Mouse (Mus musculus) induced T-regulatory cell, adult 2 months (primary cell): ENCODE results near the gene Ctf2.
A peak's percentile ranks its signal among the peaks of the same experiment; 100 is the strongest.

Source experiments
- DNase-seq: peaks from one replicate; pipeline ENCODE4 v3.0.0-alpha.2; 2012; ENCODE audit warnings: low read depth

The Ctf2 gene

GRCm38 (mm10) chr7:127685304-127686018 lies 46.5 kb downstream of the Ctf2 start:
- DNase-seq: no peak

DNA sequence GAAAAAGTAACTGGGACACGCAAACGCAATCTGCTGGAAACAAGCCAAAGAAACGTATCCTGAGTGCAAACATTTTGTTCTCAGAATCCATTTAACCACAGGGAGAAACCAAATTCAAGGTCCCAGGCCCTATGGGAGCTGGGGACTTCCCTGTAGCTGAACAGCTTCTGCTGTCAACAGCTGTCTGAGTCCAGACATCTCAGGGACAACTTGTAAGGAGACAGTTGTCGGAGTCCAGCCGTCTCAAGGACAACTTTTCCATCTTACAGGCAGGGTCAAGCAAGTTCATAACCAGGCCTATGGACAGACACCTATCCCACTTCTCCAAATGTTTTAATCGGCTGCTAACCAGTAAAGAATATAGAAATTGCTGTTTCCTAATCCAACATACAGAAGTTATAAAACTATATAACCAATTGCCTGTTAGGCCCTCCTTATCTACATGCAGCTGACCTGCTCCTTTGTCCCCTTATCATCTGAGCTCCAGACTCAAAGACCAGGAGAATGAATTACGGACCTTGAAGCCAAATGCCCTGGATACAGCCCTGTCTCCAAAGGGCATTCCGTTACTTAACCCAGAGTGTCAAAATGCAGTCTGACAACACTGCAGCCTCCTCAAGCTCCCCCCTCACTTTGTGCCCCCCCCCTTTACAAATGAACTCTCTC lies 49.9 kb downstream of the Ctf2 start:
- no peak for DNase-seq

DNA sequence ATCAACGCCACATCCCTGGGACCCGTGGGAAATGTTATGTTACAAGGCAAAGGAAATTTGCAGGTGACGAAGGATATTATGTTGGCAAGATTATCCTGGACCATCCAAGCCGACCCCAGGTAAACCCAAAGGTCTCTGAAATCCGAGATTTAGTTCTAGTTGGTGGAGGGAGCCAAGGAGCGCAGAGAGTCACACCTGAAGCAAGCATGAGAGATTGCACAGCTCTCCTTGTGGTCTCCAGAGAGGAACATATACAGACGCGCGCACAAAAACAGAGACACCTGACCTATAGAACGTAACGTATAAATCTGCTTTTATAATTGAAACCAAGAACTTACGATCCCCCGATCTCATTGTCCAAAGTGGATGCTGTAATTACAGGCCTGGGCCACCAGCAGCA lies 51.4 kb downstream of the Ctf2 start:
- DNase-seq: no peak

DNA sequence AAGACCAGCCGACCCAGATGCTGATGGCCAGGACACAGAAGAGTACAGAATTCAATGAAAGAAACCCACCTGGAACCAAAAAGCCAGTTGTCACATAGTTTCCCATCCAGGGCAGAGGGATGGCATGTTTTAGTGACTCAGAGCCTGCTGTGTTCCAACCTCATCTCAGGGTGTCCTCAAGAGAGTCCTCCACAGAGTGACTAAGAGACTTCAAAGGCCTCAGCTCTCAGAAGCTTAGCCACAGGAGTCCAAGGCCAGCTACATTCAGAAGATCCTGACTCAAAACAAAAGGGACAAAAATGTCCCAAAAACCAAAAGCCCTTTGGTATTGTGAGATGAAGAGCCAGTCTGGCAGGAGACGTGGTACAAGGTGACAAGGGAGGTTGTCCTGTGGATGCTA lies 53.2 kb downstream of the Ctf2 start:
- no peak for DNase-seq

GRCm38 (mm10) chr7:127677609-127678008 lies 54.4 kb downstream of the Ctf2 start:
- no peak for DNase-seq

GRCm38 (mm10) chr7:127677077-127677476 lies 54.9 kb downstream of the Ctf2 start:
- DNase-seq: peak; percentile 74

DNA sequence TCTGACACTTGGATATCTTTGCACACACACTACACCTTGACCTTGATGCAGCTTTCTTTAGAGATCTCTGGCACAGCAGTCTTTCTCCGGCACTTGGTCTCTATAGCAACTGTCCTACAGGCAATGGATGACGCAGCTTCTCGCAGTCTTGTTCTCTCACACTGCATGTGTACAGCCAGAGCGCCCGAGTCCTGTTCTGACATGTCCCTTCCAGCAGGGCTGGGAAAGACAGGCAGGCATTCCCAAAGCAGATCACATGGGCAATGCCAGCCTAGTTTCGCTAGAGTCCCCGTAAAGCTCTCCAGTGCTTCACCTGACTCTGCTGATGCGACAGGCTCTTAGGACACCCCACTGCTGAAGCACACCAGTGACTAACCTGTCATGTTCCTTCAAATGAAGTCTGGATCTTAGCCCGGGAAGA lies 56.6 kb downstream of the Ctf2 start:
- DNase-seq: no peak

GRCm38 (mm10) chr7:127674977-127675376 lies 57.0 kb downstream of the Ctf2 start:
- peak; percentile 91 for DNase-seq

DNA sequence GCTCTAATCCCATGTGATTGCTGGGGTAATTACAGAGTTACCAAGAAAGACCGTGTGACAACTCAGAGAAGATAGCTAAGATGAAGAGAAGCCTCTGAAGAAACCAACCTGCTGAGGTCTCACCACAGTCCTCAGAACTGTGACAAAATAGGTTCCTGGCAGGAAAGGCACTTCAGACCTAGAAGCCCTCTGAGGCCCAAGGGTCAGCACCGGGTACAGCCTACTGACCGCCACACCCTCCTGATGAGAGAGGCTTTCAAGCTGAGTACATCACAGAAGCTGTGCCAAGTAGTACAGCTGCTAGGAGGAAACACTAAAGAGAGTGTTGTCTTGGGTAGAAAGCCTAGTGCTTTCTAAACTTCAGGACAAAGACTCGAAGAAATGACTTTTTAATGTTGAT lies 59.2 kb downstream of the Ctf2 start:
- no peak for DNase-seq

DNA sequence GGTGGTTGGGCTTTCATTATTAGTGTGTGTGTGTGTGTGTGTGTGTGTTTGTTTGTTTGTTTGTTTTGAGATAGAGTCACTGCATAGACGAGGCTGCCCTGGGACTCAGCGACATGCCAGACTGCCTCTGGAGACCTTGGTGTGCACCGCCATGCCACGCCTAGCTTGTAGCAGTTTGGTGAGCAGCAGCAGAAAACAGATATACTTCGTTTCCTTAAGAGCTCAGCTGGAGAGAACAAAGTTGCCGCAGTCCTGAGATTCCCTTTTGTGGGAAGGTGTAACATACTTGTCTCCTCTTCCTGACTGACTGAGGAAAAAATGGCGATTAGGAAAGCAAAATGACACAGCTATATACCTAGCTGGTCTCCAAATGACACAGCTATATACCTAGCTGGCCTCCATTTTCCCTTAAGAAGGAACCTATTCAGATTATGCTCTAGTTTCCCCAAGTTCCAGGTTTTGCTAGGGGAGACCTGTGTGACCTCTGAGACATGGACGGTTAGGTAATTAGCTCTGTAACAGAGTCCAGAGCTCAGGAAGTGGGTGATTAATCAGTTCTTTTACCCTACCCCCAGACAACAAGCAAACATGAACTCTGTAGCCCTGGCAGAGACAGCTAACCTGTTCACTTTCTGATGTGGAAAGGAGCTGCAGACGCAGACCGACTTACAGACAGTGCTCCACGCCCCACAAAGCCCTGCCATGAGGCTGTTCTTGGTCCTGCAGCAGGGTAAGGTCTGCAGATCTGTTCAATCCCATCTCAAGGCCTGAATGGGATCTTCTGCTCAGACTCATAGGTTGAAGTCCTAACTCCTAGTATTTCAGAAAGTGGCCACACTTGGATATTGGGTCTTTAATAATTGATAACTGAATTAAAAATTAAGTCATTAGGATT lies 59.8 kb downstream of the Ctf2 start:
- no peak for DNase-seq
